Mouse (Mus musculus) lung, adult 2 months (tissue): ENCODE data around the gene Olfml1.

ENCODE experiments used
- CTCF ChIP-seq: fragments of 200-500 bp; IDR thresholded peaks from 2 replicates; pipeline ENCODE4 v1.5.1; 2011; ENCODE audit warnings: mild to moderate bottlenecking, low read length, control low read depth; ENCODE audit not compliant: insufficient read depth
- POLR2A ChIP-seq: fragments of 200-500 bp; IDR thresholded peaks from 2 replicates; pipeline ENCODE4 v1.6.1; 2011; ENCODE audit warnings: low read depth, mild to moderate bottlenecking, control low read depth, low read length, borderline replicate concordance; ENCODE audit errors: extremely low read depth

DNA sequence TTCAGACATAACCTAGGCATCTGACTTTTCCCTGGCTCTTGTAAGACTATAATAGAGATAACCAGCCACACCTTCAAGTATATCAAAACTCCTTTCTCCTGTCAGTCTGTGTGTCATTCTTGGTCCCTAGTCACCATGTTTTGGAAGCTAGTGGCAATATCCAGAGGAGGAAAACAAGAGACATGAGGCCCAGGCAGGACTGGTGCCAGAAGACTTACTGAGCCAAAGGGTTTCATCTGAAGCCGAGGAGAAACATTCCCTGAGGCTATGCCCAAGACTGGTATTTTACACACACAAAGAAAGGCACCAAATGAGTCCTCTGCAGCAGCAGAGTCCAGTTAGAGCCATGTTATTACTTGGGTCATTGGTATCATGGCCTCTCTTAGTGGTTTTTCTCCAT lies 22.2 kb upstream of the Olfml1 start:
- TF ChIP-seq CTCF: no peak
- TF ChIP-seq POLR2A: no peak
